In genomic region chr13:89600466-89600865, GRCm38 (mm10) we compare ENCODE assay signal across 21 mouse cellular contexts.
A peak's percentile ranks its signal among the peaks of the same experiment; 100 is the strongest.
DNase-seq lines count a peak whose midpoint lies in the region; ATAC-seq lines count a peak whose summit lies in the region.
"Had no signal": no experiment of that assay in that cellular context is flagged by ENCODE, and none has a peak within 500 bp of the region (broad histone marks: within the 10 kb centered on the region; RNA-seq: fewer than 3 reads in every experiment).

No protein-coding gene starts in this region.

- no peak overlapping the region for H3K4me2 ChIP-seq in embryonic facial prominence, embryonic 14.5 days (ENCODE audit: low read depth, low read length)
- no peak overlapping the region for H3K4me2 ChIP-seq in intestine, embryonic 16.5 days (ENCODE audit: low read depth, low read length)
- H3K4me2 ChIP-seq: embryonic facial prominence, embryonic 15.5 days; heart, embryonic 11.5 days; liver, embryonic 15.5 days; lung, embryonic 15.5 days had no signal

- ATAC-seq in embryonic facial prominence, embryonic 14.5 days (ENCODE audit: low read depth) = no peak
- peak; percentile 87 for ATAC-seq in intestine, embryonic 16.5 days
- ATAC-seq: forebrain, embryonic 14.5 days; hindbrain, embryonic 16.5 days had no signal

- no peak overlapping the region for H3K27ac ChIP-seq in embryonic facial prominence, embryonic 14.5 days (replicated peaks; ENCODE audit: low read depth, low read length)
- no peak overlapping the region for H3K27ac ChIP-seq in embryonic facial prominence, embryonic 10.5 days (replicated peaks)
- no peak overlapping the region for H3K27ac ChIP-seq in intestine, embryonic 16.5 days (ENCODE audit: low read length)
- H3K27ac ChIP-seq: embryonic facial prominence, embryonic 15.5 days; liver, embryonic 15.5 days; lung, embryonic 15.5 days had no signal

- H3K36me3 ChIP-seq in embryonic facial prominence, embryonic 14.5 days (ENCODE audit: control insufficient read depth, insufficient read depth, low read length) = no peaks in the 10 kb centered on the region
- no peaks in the 10 kb centered on the region for H3K36me3 ChIP-seq in embryonic facial prominence, embryonic 10.5 days (replicated peaks)
- H3K36me3 ChIP-seq in intestine, embryonic 16.5 days (ENCODE audit: control insufficient read depth, insufficient read depth, low read length) = no peaks in the 10 kb centered on the region
- H3K36me3 ChIP-seq: embryonic facial prominence, embryonic 15.5 days; liver, embryonic 15.5 days; lung, embryonic 15.5 days had no signal

- H3K4me1 ChIP-seq in embryonic facial prominence, embryonic 14.5 days (ENCODE audit: control insufficient read depth, insufficient read depth, low read length) = no peaks in the 10 kb centered on the region
- H3K4me1 ChIP-seq in embryonic facial prominence, embryonic 10.5 days = no peaks in the 10 kb centered on the region
- H3K4me1 ChIP-seq in intestine, embryonic 16.5 days (ENCODE audit: control insufficient read depth, insufficient read depth, low read length) = no peaks in the 10 kb centered on the region
- H3K4me1 ChIP-seq: embryonic facial prominence, embryonic 15.5 days; liver, embryonic 15.5 days; lung, embryonic 15.5 days had no signal

- peak; percentile 52 for DNase-seq in embryonic facial prominence, embryonic 14.5 days (ENCODE audit: low spot score)
- DNase-seq in embryonic facial prominence, embryonic 10.5 days (ENCODE audit: low spot score) = no peak
- DNase-seq in CD4-positive, CD25-positive, alpha-beta regulatory T cell, adult 2 months (ENCODE audit: low read depth, low spot score) = peak; percentile 3
- peak; percentile 3 for DNase-seq in adipocyte (ENCODE audit: low spot score)
- DNase-seq in retina, postnatal 1 day = no peak
- no peak for DNase-seq in embryo, embryonic 9.5 days (ENCODE audit: extremely low spot score)
- DNase-seq: cerebellum, adult 18-20 months; cerebellum, postnatal 14 days; kidney, postnatal 4 days; left cerebral cortex, postnatal 4 days; liver; lung, postnatal 4 days; midbrain, embryonic 14.5 days; thymus, postnatal 14 days had no signal

- WGBS in embryonic facial prominence, embryonic 14.5 days = 52% methylated on average over 7 of the region's 7 CpGs
- WGBS in embryonic facial prominence, embryonic 10.5 days = 80% methylated on average over 7 of the region's 7 CpGs
- 57% methylated on average over 7 of the region's 7 CpGs for WGBS in intestine, embryonic 16.5 days

- no peaks in the 10 kb centered on the region for H3K9me3 ChIP-seq in embryonic facial prominence, embryonic 14.5 days (ENCODE audit: control insufficient read depth, low read length)
- H3K9me3 ChIP-seq in embryonic facial prominence, embryonic 10.5 days = no peaks in the 10 kb centered on the region
- H3K9me3 ChIP-seq in intestine, embryonic 16.5 days (ENCODE audit: control insufficient read depth, low read length) = no peaks in the 10 kb centered on the region
- H3K9me3 ChIP-seq: embryonic facial prominence, embryonic 15.5 days; liver, embryonic 15.5 days; lung, embryonic 15.5 days had no signal

- H3K9ac ChIP-seq in embryonic facial prominence, embryonic 14.5 days (ENCODE audit: low read depth, low read length) = no peak overlapping the region
- H3K9ac ChIP-seq in intestine, embryonic 16.5 days (ENCODE audit: low read depth, low read length) = no peak overlapping the region
- H3K9ac ChIP-seq: embryonic facial prominence, embryonic 15.5 days; liver, embryonic 15.5 days; lung, embryonic 15.5 days had no signal

- H3K27me3 ChIP-seq in embryonic facial prominence, embryonic 14.5 days (replicated peaks; ENCODE audit: control insufficient read depth, insufficient read depth, low read length) = no peaks in the 10 kb centered on the region
- H3K27me3 ChIP-seq in embryonic facial prominence, embryonic 10.5 days (replicated peaks; ENCODE audit: low read depth, poor library complexity, severe bottlenecking) = no peaks in the 10 kb centered on the region
- H3K27me3 ChIP-seq in intestine, embryonic 16.5 days (replicated peaks; ENCODE audit: control insufficient read depth, insufficient read depth, low read length) = no peaks in the 10 kb centered on the region
- H3K27me3 ChIP-seq: embryonic facial prominence, embryonic 15.5 days; liver, embryonic 15.5 days; lung, embryonic 15.5 days had no signal

- no peak overlapping the region for H3K4me3 ChIP-seq in embryonic facial prominence, embryonic 14.5 days (ENCODE audit: low read depth, low read length)
- H3K4me3 ChIP-seq in embryonic facial prominence, embryonic 10.5 days = no peak overlapping the region
- no peak overlapping the region for H3K4me3 ChIP-seq in intestine, embryonic 16.5 days (ENCODE audit: low read length)
- H3K4me3 ChIP-seq: embryonic facial prominence, embryonic 15.5 days; liver, embryonic 15.5 days; lung, embryonic 15.5 days had no signal

Comparison
In these comparisons a context has a peak if more than half of its experiments do, and no peak if none do; other contexts are left out.
1. DNase-seq: peak in embryonic facial prominence, embryonic 14.5 days (single experiment), CD4-positive, CD25-positive, alpha-beta regulatory T cell, adult 2 months (single experiment) and adipocyte (single experiment); none in embryonic facial prominence, embryonic 10.5 days (single experiment), retina, postnatal 1 day (single experiment) and embryo, embryonic 9.5 days (single experiment).